11 mouse cellular contexts compared by ENCODE assay signal in the genomic region with DNA sequence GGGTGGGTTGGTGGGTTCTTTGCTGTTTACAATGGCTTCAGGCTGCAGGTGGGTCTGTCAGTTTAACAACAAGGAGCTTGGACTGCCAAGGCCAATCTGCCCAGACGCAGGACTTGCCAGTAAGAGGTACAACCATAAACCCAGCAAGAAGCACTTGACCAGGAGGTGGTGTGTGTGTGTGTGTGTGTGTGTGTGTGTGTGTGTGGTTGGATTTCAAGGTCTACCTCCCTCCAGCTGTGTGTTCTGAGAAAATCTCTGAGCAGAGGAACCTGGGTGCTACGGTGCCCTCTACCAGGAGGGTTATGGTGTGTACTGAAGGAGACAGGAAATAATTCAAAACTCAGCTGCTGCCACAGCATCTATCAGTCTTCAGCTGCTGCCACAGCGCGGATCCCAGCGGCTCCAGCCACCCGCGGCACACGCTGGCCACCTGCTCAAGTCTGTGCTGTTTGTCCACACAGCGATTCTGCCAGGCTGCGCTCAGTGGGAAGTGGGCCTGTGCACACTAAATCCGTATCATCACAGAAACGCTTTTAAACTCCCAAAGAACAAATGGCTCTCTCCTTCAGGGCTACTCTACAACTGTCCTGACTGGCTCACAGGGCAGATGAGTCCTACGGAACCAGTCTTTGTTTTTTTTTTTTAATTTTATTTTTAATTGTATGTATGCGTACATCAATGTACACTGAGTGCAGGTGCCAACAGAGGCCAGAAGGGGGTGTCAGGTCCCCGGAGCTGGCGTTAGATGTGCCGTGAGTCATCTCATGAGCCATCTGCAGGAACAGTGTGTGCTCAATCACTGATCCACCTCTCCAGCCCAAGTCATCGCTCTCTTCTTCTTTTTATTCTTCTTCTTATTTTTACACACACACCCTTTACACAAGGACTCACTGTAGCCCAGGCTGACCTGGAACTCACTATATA. TPM values are rescaled to one million over a fixed set of nuclear protein-coding genes. Genes with fewer than 3 reads are reported as not detected.
DNase-seq lines count a peak whose midpoint lies in the region; TF ChIP-seq lines count a peak whose summit lies in the region.
"Had no signal": no experiment of that assay in that cellular context is flagged by ENCODE, and none has a peak within 500 bp of the region (broad histone marks: within the 10 kb centered on the region; RNA-seq: fewer than 3 reads in every experiment).

No protein-coding gene starts in this region.

- TF ChIP-seq CTCF in CH12.LX (conservative IDR thresholded peaks at IDR 0.05 in 1 of 2, IDR thresholded peaks at IDR 0.05 in 1 of 2; ENCODE audit: low read depth in 2 of 2, low read length in 2 of 2): peak in 1 of 2 experiments; percentile 50; a peak in 2 of 4 replicates

- dilution Hi-C loops in CH12.LX (cut with MboI; ENCODE audit: extremely low pct_ligation_motif_present, extremely low pct_unique_long_range_greater_than_20kb, low sequenced_read_pairs): no loop called here

- peak; percentile 82 for DNase-seq in left cerebral cortex, postnatal 4 days
- DNase-seq in left cerebral cortex, postnatal 36 days (ENCODE audit: low spot score in 2 of 2): no peak
- DNase-seq in CH12.LX (ENCODE audit: extremely low read depth): no peak
- DNase-seq in T-cell, adult 2 months (ENCODE audit: low spot score): peak; percentile 34
- DNase-seq in cerebellum, postnatal 25 days: peak; percentile 84 to 88
- no peak for DNase-seq in gastrocnemius, adult 8-10 months (ENCODE audit: low spot score in 2 of 2)
- DNase-seq in testis, postnatal 10 days (ENCODE audit: low spot score): no peak
- no peak for DNase-seq in layer of hippocampus, adult 9-11 months
- DNase-seq: heart, postnatal 4 days; retina, postnatal 1 day had no signal

- no peak overlapping the region for H3K4me2 ChIP-seq in CH12.LX (ENCODE audit: insufficient read depth, low read depth, poor library complexity, severe bottlenecking)
- H3K4me2 ChIP-seq: forebrain, embryonic 12.5 days had no signal

- peak; percentile 40 for TF ChIP-seq RAD21 in CH12.LX (IDR thresholded peaks at IDR 0.05; ENCODE audit: low read depth, low read length)

- no peak for TF ChIP-seq POLR2A in CH12.LX (IDR thresholded peaks at IDR 0.05; ENCODE audit: low read depth, low read length)

- peaks cover 32% of the 10 kb centered on the region for H3K79me2 ChIP-seq in CH12.LX (replicated peaks; ENCODE audit: control insufficient read depth, extremely low read depth, insufficient read depth, poor library complexity, severe bottlenecking)

- no peak for TF ChIP-seq EP300 in CH12.LX (IDR thresholded peaks at IDR 0.05; ENCODE audit: low read length)

- intact Hi-C loops in left cerebral cortex, postnatal 4 days (cut with DNase I): no loop called here
- intact Hi-C loops in left cerebral cortex, postnatal 36 days (cut with DNase I): no loop called here

- no peaks in the 10 kb centered on the region for H3K9me3 ChIP-seq in CH12.LX (replicated peaks; ENCODE audit: low read length)
- H3K9me3 ChIP-seq: forebrain, embryonic 12.5 days had no signal

- no peak overlapping the region for H3K4me3 ChIP-seq in CH12.LX (replicated peaks in 1 of 3; ENCODE audit: low read depth in 2 of 3, low read length in 2 of 3, poor library complexity in 1 of 3)
- H3K4me3 ChIP-seq: forebrain, embryonic 12.5 days had no signal

- H3K27me3 ChIP-seq in CH12.LX (replicated peaks): no peaks in the 10 kb centered on the region
- H3K27me3 ChIP-seq: forebrain, embryonic 12.5 days had no signal

- H3K4me1 ChIP-seq in CH12.LX (ENCODE audit: control insufficient read depth in 1 of 2, insufficient read depth in 2 of 2): peaks cover 0 to 19% of the 10 kb centered on the region in 2 experiments; a peak in 2 of 4 replicates
- H3K4me1 ChIP-seq: forebrain, embryonic 12.5 days had no signal

- H3K9ac ChIP-seq in CH12.LX (ENCODE audit: insufficient read depth, low read depth): no peak overlapping the region
- H3K9ac ChIP-seq: forebrain, embryonic 12.5 days had no signal

- H3K36me3 ChIP-seq in CH12.LX (replicated peaks in 1 of 2; ENCODE audit: control insufficient read depth in 1 of 2, insufficient read depth in 1 of 2, low read length in 1 of 2): peaks cover 62 to 87% of the 10 kb centered on the region in 2 experiments

- in situ Hi-C loops in CH12.LX (cut with MboI; ENCODE audit: low pct_ligation_motif_present, low pct_unique_long_range_greater_than_20kb, low sequenced_read_pairs): no loop called here

- no peak overlapping the region for H3K27ac ChIP-seq in CH12.LX (ENCODE audit: insufficient read depth, low read depth)
- H3K27ac ChIP-seq: forebrain, embryonic 12.5 days had no signal

TF ChIP-seq in CH12.LX, 34 proteins besides CTCF, POLR2A, EP300 and RAD21:
- TF ChIP-seq SMC3 (IDR thresholded peaks at IDR 0.05; ENCODE audit: low read depth, low read length) (peak; percentile 30; the same call in 1 of the 2 replicates), RCOR1 (conservative IDR thresholded peaks at IDR 0.05; ENCODE audit: low read depth, low read length) (no peak), KAT2A (IDR thresholded peaks at IDR 0.05; ENCODE audit: insufficient replicate concordance, low read length) (no peak), SIN3A (IDR thresholded peaks at IDR 0.05; ENCODE audit: low read length) (no peak), MAZ (IDR thresholded peaks at IDR 0.05; ENCODE audit: low read depth, low read length) (no peak), TBP (conservative IDR thresholded peaks at IDR 0.05; ENCODE audit: low read depth, low read length) (no peak), USF1 (IDR thresholded peaks at IDR 0.05; ENCODE audit: low read depth, low read length) (no peak), MXI1 (IDR thresholded peaks at IDR 0.05; ENCODE audit: low read depth, low read length) (no peak)

RNA-seq across cellular contexts. Expression of gene Ankrd13a, which starts 9.4 kb away (rescaled TPM):
- 10 to 100 TPM; 42.5 to 42.9 TPM for total RNA-seq in left cerebral cortex, postnatal 4 days (2021)
- 10 to 100 TPM; 34.7 to 35.4 TPM for total RNA-seq in left cerebral cortex, postnatal 36 days (2021)
- 73.8 and 82.3 TPM in 2 replicates for total RNA-seq in CH12.LX (2012; rRNA removed)
- 80.8 and 89.4 TPM in 2 replicates for total RNA-seq in CH12.LX (2014; rRNA removed)
- polyA plus RNA-seq in CH12.LX (2012; ENCODE audit: insufficient read length, low read depth): 121 and 123 TPM in 2 replicates
- 10 to 100 TPM; 12.8 to 15.7 (median 14.4) TPM for total RNA-seq in gastrocnemius, adult 8-10 months (2022)

RNA-seq across cellular contexts. Expression of gene Git2, which starts 10.2 kb away (rescaled TPM):
- total RNA-seq in left cerebral cortex, postnatal 4 days (2021): 10 to 100 TPM; 58.3 to 59.1 TPM
- total RNA-seq in left cerebral cortex, postnatal 36 days (2021): 10 to 100 TPM; 32.0 to 46.1 TPM
- total RNA-seq in CH12.LX (2012; rRNA removed) (19.3 and 22.1 TPM in 2 replicates), CH12.LX (2014; rRNA removed) (9.4 and 12.3 TPM in 2 replicates)
- 25.5 and 29.4 TPM in 2 replicates for polyA plus RNA-seq in CH12.LX (2012; ENCODE audit: insufficient read length, low read depth)
- 10 to 100 TPM; 12.7 to 19.4 (median 16.6) TPM for total RNA-seq in gastrocnemius, adult 8-10 months (2022)

RNA-seq across cellular contexts. Expression of gene Tchp, which starts 57.5 kb away (rescaled TPM):
- 10 to 100 TPM; 12.7 to 14.6 TPM for total RNA-seq in left cerebral cortex, postnatal 4 days (2021)
- total RNA-seq in left cerebral cortex, postnatal 36 days (2021): 10 to 100 TPM in 1 of 2 experiments, 1 to 10 TPM in 1; 8.6 to 15.5 TPM
- total RNA-seq in CH12.LX (2012; rRNA removed) (6.7 and 9.1 TPM in 2 replicates), CH12.LX (2014; rRNA removed) (4.3 and 4.9 TPM in 2 replicates)
- polyA plus RNA-seq in CH12.LX (2012; ENCODE audit: insufficient read length, low read depth): 11.6 and 15.3 TPM in 2 replicates
- 1 to 10 TPM; 3.1 to 3.9 (median 3.4) TPM for total RNA-seq in gastrocnemius, adult 8-10 months (2022)

RNA-seq across cellular contexts. Expression of gene 1500011B03Rik, which starts 58.2 kb away (rescaled TPM):
- 100 to 1,000 TPM; 166 to 169 TPM for total RNA-seq in left cerebral cortex, postnatal 4 days (2021)
- 100 to 1,000 TPM; 169 to 176 TPM for total RNA-seq in left cerebral cortex, postnatal 36 days (2021)
- total RNA-seq in CH12.LX (2012; rRNA removed): 15.5 and 17.5 TPM in 2 replicates
- total RNA-seq in CH12.LX (2014; rRNA removed): 39.1 and 39.7 TPM in 2 replicates
- polyA plus RNA-seq in CH12.LX (2012; ENCODE audit: insufficient read length, low read depth): 31.4 and 35.5 TPM in 2 replicates
- 1 to 10 TPM; 2.1 to 6.2 (median 3.1) TPM for total RNA-seq in gastrocnemius, adult 8-10 months (2022)

Comparison
In these comparisons a context has a peak if more than half of its experiments do, and no peak if none do; other contexts are left out.
1. DNase-seq: peak in left cerebral cortex, postnatal 4 days (single experiment), T-cell, adult 2 months (single experiment) and cerebellum, postnatal 25 days (2 of 2); none in left cerebral cortex, postnatal 36 days (0 of 2), CH12.LX (single experiment), gastrocnemius, adult 8-10 months (0 of 2), testis, postnatal 10 days (single experiment) and layer of hippocampus, adult 9-11 months (single experiment).